Mouse (Mus musculus) heart, embryonic 12.5 days (tissue): ENCODE results near the gene Cdkl4. TPM values are rescaled to one million over a fixed set of nuclear protein-coding genes. Genes with fewer than 3 reads are reported as not detected.
"Not testable (repeated sequence)": the region's sequence is repeated elsewhere in the genome, so short reads cannot be mapped to it uniquely, and the experiment has no call there.

Source experiments
- ATAC-seq: fragments of 200-750 bp; cut with Nextera tagmentation; 2 replicates; pipeline ENCODE4 v1.8.0; 2017; ENCODE audit warnings: moderate TSS enrichment, moderate library complexity; ENCODE audit not compliant: insufficient number of reproducible peaks, low FRiP score
- H3K27ac ChIP-seq: fragments of 300-500 bp; sonication (generic); 2 replicates; pipeline ENCODE4 v1.5.1; 2016; ENCODE audit warnings: mild to moderate bottlenecking, moderate library complexity; ENCODE audit not compliant: poor library complexity, severe bottlenecking
- H3K27me3 ChIP-seq: fragments of 300-500 bp; sonication (generic); replicated peaks from 2 replicates; pipeline ENCODE4 v1.6.1; 2016; ENCODE audit warnings: mild to moderate bottlenecking, moderate library complexity
- H3K36me3 ChIP-seq: fragments of 300-500 bp; sonication (generic); 2 replicates; pipeline ENCODE4 v1.6.1; 2016; ENCODE audit warnings: mild to moderate bottlenecking, moderate library complexity
- H3K4me1 ChIP-seq: fragments of 300-500 bp; sonication (generic); replicated peaks from 2 replicates; pipeline ENCODE4 v1.6.1; 2016; ENCODE audit warnings: mild to moderate bottlenecking
- H3K4me2 ChIP-seq: fragments of 300-500 bp; sonication (generic); 2 replicates; pipeline ENCODE4 v1.6.1; 2016; ENCODE audit warnings: mild to moderate bottlenecking, moderate library complexity
- H3K4me3 ChIP-seq: fragments of 300-500 bp; sonication (generic); 2 replicates; pipeline ENCODE4 v1.5.1; 2016; ENCODE audit warnings: mild to moderate bottlenecking
- H3K9ac ChIP-seq: fragments of 300-500 bp; sonication (generic); 2 replicates; pipeline ENCODE4 v1.6.1; 2016; ENCODE audit warnings: mild to moderate bottlenecking, moderate library complexity
- H3K9me3 ChIP-seq: fragments of 300-500 bp; sonication (generic); replicated peaks from 2 replicates; pipeline ENCODE4 v1.6.1; 2016; ENCODE audit warnings: mild to moderate bottlenecking, moderate library complexity
- WGBS: fragments of 180-500 bp; shearing (Covaris S2); methylation state at CpG from one replicate; pipeline ENCODE4 v1.1.7; 2016; 5-methylcytosine and 5-hydroxymethylcytosine counted together
- polyA plus RNA-seq: library from polyadenylated mRNA; unstranded; fragments of >200 nt; fragmentation: Nextera tagmentation; extraction: Ambion mirVana; gene quantifications from 2 replicates; pipeline ENCODE4 v1.2.1, GENCODE M21; 2016

The Cdkl4 gene
- polyA plus RNA-seq, 1 experiment from 2014 or later: 0.14 TPM

- not testable (repeated sequence) for ATAC-seq, H3K36me3 ChIP-seq, H3K4me3 ChIP-seq, H3K4me2 ChIP-seq, H3K27me3 ChIP-seq, H3K27ac ChIP-seq, H3K4me1 ChIP-seq, H3K9ac ChIP-seq
- WGBS: 93% methylated on average over 27 of the region's 27 CpGs
- peaks cover 13% of the 10 kb centered on the region; the same call in 1 of the 2 replicates for H3K9me3 ChIP-seq
These were observed 13.6 kb downstream of the Cdkl4 start for GRCm38 (mm10) chr17:80563762-80564610.

- no peak overlapping the region for H3K4me3 ChIP-seq
- H3K4me1 ChIP-seq: no peaks in the 10 kb centered on the region
- H3K9ac ChIP-seq: no peak overlapping the region
- ATAC-seq: no peak
- no peaks in the 10 kb centered on the region for H3K36me3 ChIP-seq
- H3K27me3 ChIP-seq: no peaks in the 10 kb centered on the region
- no peak overlapping the region for H3K4me2 ChIP-seq
- no peak overlapping the region for H3K27ac ChIP-seq
- WGBS: 55% methylated on average over 5 of the region's 5 CpGs
- peaks cover 13% of the 10 kb centered on the region; the same call in 1 of the 2 replicates for H3K9me3 ChIP-seq
These were observed 14.8 kb downstream of the Cdkl4 start for GRCm38 (mm10) chr17:80562792-80563191.

DNA sequence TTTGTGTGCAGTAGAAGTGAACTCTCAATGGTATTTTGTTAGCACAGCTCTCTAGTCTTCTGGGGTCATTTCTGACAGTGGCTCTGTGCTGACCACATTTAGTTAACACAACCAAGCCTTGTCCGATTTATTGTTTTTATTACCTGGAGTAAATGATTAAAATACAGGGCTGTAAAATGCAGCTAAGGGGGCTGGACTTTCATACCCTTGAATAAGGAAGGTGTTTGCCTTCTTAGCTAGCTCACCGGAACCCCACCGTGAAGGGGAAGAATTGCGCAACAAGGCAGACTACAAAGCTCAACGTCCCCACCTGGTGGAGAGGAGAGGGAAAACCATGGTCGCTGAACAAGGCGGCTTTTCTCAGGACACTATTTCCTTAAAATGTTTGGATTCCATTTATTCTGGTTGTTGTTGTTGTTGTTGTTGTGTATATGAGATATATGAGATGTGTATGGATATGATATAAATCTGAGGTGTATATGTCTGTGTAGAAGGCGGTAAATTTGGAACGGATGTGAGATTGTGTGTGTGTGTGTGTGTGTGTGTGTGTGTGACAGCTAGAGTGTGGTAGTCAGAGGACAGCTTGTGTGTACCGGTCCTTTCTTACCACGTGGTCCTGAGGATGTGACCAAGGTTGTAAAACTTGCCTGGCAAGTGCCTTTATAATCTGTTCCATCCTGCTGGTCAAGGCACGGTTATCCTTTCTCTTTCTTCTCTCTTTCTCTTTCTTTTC is 16.8 kb downstream of the Cdkl4 start:
- no peak overlapping the region for H3K4me3 ChIP-seq
- no peaks in the 10 kb centered on the region for H3K27me3 ChIP-seq
- H3K9me3 ChIP-seq: peaks cover 10% of the 10 kb centered on the region; the same call in 1 of the 2 replicates
- peak overlapping the region; percentile 39 for H3K4me2 ChIP-seq
- 20% methylated on average over 12 of the region's 12 CpGs for WGBS
- ATAC-seq: peak; percentile 29; the same call in 1 of the 2 replicates
- H3K4me1 ChIP-seq: no peaks in the 10 kb centered on the region
- H3K9ac ChIP-seq: no peak overlapping the region
- H3K36me3 ChIP-seq: no peaks in the 10 kb centered on the region
- no peak overlapping the region for H3K27ac ChIP-seq

GRCm38 (mm10) chr17:80559745-80560144 is 17.9 kb downstream of the Cdkl4 start:
- Histone ChIP-seq H3K36me3 (no peaks in the 10 kb centered on the region), H3K9ac (no peak overlapping the region), H3K4me3 (no peak overlapping the region), H3K4me2 (no peak overlapping the region), H3K4me1 (no peaks in the 10 kb centered on the region), H3K27ac (no peak overlapping the region), H3K27me3 (no peaks in the 10 kb centered on the region), H3K9me3 (0 out of 2 replicates have a peak, but pooled peaks cover 2% of the 10 kb centered on the region)
- 76% methylated on average over 4 of the region's 4 CpGs for WGBS
- no peak for ATAC-seq

GRCm38 (mm10) chr17:80559050-80559449 is 18.6 kb downstream of the Cdkl4 start:
- Histone ChIP-seq H3K4me2 (peak overlapping the region; percentile 29; the same call in 1 of the 2 replicates), H3K27ac (no peak overlapping the region), H3K9ac (no peak overlapping the region), H3K4me1 (peaks cover under 1% of the 10 kb centered on the region; the same call in 1 of the 2 replicates), H3K36me3 (no peaks in the 10 kb centered on the region), H3K27me3 (no peaks in the 10 kb centered on the region), H3K4me3 (no peak overlapping the region), H3K9me3 (0 out of 2 replicates have a peak, but pooled peaks cover 2% of the 10 kb centered on the region)
- ATAC-seq: no peak
- WGBS: 33% methylated on average over 11 of the region's 11 CpGs

- 76% methylated on average over 14 of the region's 14 CpGs for WGBS
- Histone ChIP-seq H3K9ac (no peak overlapping the region), H3K9me3 (0 out of 2 replicates have a peak, but pooled peaks cover 2% of the 10 kb centered on the region), H3K27ac (no peak overlapping the region), H3K36me3 (no peaks in the 10 kb centered on the region), H3K4me3 (no peak overlapping the region), H3K4me2 (peak overlapping the region; percentile 29; the same call in 1 of the 2 replicates), H3K27me3 (no peaks in the 10 kb centered on the region), H3K4me1 (peaks cover 2% of the 10 kb centered on the region; the same call in 1 of the 2 replicates)
- ATAC-seq: no peak
These were observed 19.0 kb downstream of the Cdkl4 start for GRCm38 (mm10) chr17:80558583-80558982.

DNA sequence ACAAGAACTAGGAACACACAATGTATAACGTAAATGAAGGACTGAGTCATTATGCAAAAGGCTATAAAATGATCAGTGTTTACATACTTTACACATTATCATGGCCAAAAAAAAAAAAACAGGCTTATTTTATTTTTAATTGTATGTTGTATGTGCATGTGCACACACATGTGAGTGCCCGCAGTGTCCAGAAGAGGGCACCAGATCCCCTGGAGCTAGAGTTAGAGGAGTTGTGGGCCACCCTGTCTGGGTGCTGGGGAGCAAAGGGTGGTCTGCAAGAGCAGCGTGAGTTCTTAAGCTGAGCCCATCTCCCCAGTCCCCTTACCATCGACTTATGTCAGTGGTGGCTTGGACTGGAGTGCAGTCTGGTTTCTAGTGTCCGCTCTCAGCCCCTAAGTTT is 20.2 kb downstream of the Cdkl4 start:
- Histone ChIP-seq H3K9ac (no peak overlapping the region), H3K4me2 (no peak overlapping the region), H3K9me3 (0 out of 2 replicates have a peak, but pooled peaks cover 2% of the 10 kb centered on the region), H3K27me3 (no peaks in the 10 kb centered on the region), H3K4me3 (no peak overlapping the region), H3K4me1 (peaks cover 5% of the 10 kb centered on the region; the same call in 1 of the 2 replicates), H3K36me3 (no peaks in the 10 kb centered on the region), H3K27ac (no peak overlapping the region)
- WGBS: 86% methylated on average over 5 of the region's 5 CpGs
- ATAC-seq: no peak

GRCm38 (mm10) chr17:80553318-80554270 is 24.0 kb downstream of the Cdkl4 start:
- H3K4me1 ChIP-seq: peaks cover 5% of the 10 kb centered on the region; the same call in 1 of the 2 replicates
- peak overlapping the region; percentile 74 for H3K4me2 ChIP-seq
- H3K9me3 ChIP-seq: 0 out of 2 replicates have a peak, but pooled peaks cover 2% of the 10 kb centered on the region
- H3K36me3 ChIP-seq: no peaks in the 10 kb centered on the region
- H3K4me3 ChIP-seq: peak overlapping the region; percentile 62
- H3K27ac ChIP-seq: no peak overlapping the region
- no peaks in the 10 kb centered on the region for H3K27me3 ChIP-seq
- 4% methylated on average over 35 of the region's 35 CpGs for WGBS
- ATAC-seq: peak; percentile 85
- peak overlapping the region; percentile 74 for H3K9ac ChIP-seq

DNA sequence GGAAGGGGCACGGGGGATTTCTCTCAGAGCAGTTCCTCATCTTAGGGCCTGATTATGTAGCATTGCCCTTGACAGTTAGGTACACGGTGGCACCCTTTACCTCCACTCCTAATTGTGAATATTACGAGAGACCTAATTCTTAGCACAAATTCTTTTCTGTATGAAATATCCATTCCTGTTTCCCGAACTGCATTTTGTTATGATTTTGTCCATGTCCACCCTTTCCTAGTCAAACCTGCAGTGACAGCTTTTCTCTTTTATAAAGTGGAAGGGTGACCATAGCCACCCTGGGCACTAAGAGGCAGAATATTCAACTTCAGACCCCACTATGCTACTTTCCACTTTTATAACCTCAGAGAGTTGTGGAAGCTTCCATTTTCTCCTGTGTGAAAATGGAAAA is 25.0 kb downstream of the Cdkl4 start:
- Histone ChIP-seq H3K27me3 (no peaks in the 10 kb centered on the region), H3K4me1 (peaks cover 5% of the 10 kb centered on the region; the same call in 1 of the 2 replicates), H3K36me3 (no peaks in the 10 kb centered on the region), H3K4me2 (peak overlapping the region; percentile 74; the same call in 1 of the 2 replicates), H3K9ac (no peak overlapping the region), H3K9me3 (0 out of 2 replicates have a peak, but pooled peaks cover 2% of the 10 kb centered on the region), H3K27ac (no peak overlapping the region), H3K4me3 (no peak overlapping the region; the same call in 1 of the 2 replicates)
- no peak for ATAC-seq
- WGBS: 74% methylated on average over 4 of the region's 4 CpGs

- ATAC-seq: no peak
- Histone ChIP-seq H3K27ac (no peak overlapping the region), H3K27me3 (no peaks in the 10 kb centered on the region), H3K4me1 (peaks cover 5% of the 10 kb centered on the region; the same call in 1 of the 2 replicates), H3K36me3 (no peaks in the 10 kb centered on the region), H3K4me3 (no peak overlapping the region), H3K9me3 (no peaks in the 10 kb centered on the region), H3K4me2 (no peak overlapping the region), H3K9ac (no peak overlapping the region)
- WGBS: 75% methylated on average over 15 of the region's 15 CpGs
These were observed 26.6 kb downstream of the Cdkl4 start for GRCm38 (mm10) chr17:80550981-80551380.
